Mouse (Mus musculus) neural tube, embryonic 11.5 days (tissue): ENCODE data around the gene Nkd2. TPM values are rescaled to one million over a fixed set of nuclear protein-coding genes. Genes with fewer than 3 reads are reported as not detected.

Source experiments
- ATAC-seq: fragments of 200-750 bp; cut with Nextera tagmentation; 2 replicates; pipeline ENCODE4 v1.8.0; 2017; ENCODE audit warnings: moderate number of reproducible peaks, mild to moderate bottlenecking, moderate TSS enrichment, moderate library complexity; ENCODE audit not compliant: insufficient read depth, low FRiP score, low TSS enrichment
- DNase-seq: peaks from one replicate; pipeline ENCODE4 v3.0.0-alpha.2; 2015; ENCODE audit warnings: low spot score
- H3K27ac ChIP-seq: fragments of 300-500 bp; sonication (generic); 2 replicates; pipeline ENCODE4 v1.5.1; 2014; ENCODE audit warnings: low read depth, mild to moderate bottlenecking, low read length
- H3K27me3 ChIP-seq: fragments of 300-500 bp; sonication (generic); 2 replicates; pipeline ENCODE4 v1.6.1; 2014; ENCODE audit warnings: mild to moderate bottlenecking, low read length, mixed read lengths; ENCODE audit not compliant: control insufficient read depth, insufficient read depth
- H3K36me3 ChIP-seq: fragments of 300-500 bp; sonication (generic); 2 replicates; pipeline ENCODE4 v1.6.1; 2014; ENCODE audit warnings: mild to moderate bottlenecking, low read length, moderate library complexity, mixed read lengths; ENCODE audit not compliant: control insufficient read depth, insufficient read depth
- H3K4me1 ChIP-seq: fragments of 300-500 bp; sonication (generic); 2 replicates; pipeline ENCODE4 v1.6.1; 2014; ENCODE audit warnings: low read length, mixed read lengths; ENCODE audit not compliant: control insufficient read depth, insufficient read depth
- H3K4me2 ChIP-seq: fragments of 300-500 bp; sonication (generic); 2 replicates; pipeline ENCODE4 v1.6.1; 2014; ENCODE audit warnings: low read depth, mild to moderate bottlenecking, moderate library complexity
- H3K4me3 ChIP-seq: fragments of 300-500 bp; sonication (generic); 2 replicates; pipeline ENCODE4 v1.5.1; 2014; ENCODE audit warnings: low read depth, low read length
- H3K9ac ChIP-seq: fragments of 300-500 bp; sonication (generic); 2 replicates; pipeline ENCODE4 v1.6.1; 2014; ENCODE audit warnings: mild to moderate bottlenecking, low read length
- H3K9me3 ChIP-seq: fragments of 300-500 bp; sonication (generic); 2 replicates; pipeline ENCODE4 v1.6.1; 2016; ENCODE audit warnings: low read length; ENCODE audit not compliant: control insufficient read depth
- WGBS: fragments of 180-500 bp; shearing (Covaris S2); extraction: QIAGEN DNeasy Blood & Tissue Kit; methylation state at CpG from one replicate; pipeline ENCODE4 v1.1.7; 2014; 5-methylcytosine and 5-hydroxymethylcytosine counted together
- polyA plus RNA-seq: library from polyadenylated mRNA; unstranded; fragments of >200 nt; fragmentation: Nextera tagmentation; extraction: Ambion mirVana; gene quantifications from 2 replicates; pipeline ENCODE4 v1.2.1, GENCODE M21; 2014

Gene Nkd2
- polyA plus RNA-seq, 1 experiment from 2014 or later, result 20.0 TPM

DNA sequence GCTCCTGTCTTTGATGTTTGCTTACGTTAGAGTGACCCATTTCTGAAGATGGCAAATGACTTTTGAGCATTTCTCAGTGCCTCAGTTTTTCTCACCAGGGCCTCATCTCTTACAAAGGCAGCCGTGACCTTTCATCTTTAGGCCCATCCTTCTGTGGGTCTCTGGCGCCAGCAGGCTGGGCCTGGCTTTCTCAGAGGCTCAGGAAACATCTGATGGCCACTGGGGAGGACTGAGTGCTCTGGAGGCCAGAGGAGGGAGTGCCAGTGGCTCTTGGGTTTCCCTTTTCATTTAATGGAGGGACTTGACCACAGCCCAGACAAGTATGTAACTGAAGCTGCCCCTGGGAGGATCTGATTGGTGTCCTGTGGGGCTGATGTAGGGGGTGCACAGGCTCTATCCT lies 76.3 kb downstream of the Nkd2 start:
- ATAC-seq (no peak), DNase-seq (no peak)
- no peak overlapping the region for H3K27ac ChIP-seq
- no peaks in the 10 kb centered on the region for H3K27me3 ChIP-seq
- H3K4me2 ChIP-seq, result no peak overlapping the region
- H3K9me3 ChIP-seq, result no peaks in the 10 kb centered on the region
- no peaks in the 10 kb centered on the region; the same call in 1 of the 2 replicates for H3K36me3 ChIP-seq
- WGBS, result 41% methylated on average over 3 of the region's 3 CpGs
- no peak overlapping the region for H3K4me3 ChIP-seq
- H3K4me1 ChIP-seq, result peaks cover 9% of the 10 kb centered on the region
- H3K9ac ChIP-seq, result no peak overlapping the region

DNA sequence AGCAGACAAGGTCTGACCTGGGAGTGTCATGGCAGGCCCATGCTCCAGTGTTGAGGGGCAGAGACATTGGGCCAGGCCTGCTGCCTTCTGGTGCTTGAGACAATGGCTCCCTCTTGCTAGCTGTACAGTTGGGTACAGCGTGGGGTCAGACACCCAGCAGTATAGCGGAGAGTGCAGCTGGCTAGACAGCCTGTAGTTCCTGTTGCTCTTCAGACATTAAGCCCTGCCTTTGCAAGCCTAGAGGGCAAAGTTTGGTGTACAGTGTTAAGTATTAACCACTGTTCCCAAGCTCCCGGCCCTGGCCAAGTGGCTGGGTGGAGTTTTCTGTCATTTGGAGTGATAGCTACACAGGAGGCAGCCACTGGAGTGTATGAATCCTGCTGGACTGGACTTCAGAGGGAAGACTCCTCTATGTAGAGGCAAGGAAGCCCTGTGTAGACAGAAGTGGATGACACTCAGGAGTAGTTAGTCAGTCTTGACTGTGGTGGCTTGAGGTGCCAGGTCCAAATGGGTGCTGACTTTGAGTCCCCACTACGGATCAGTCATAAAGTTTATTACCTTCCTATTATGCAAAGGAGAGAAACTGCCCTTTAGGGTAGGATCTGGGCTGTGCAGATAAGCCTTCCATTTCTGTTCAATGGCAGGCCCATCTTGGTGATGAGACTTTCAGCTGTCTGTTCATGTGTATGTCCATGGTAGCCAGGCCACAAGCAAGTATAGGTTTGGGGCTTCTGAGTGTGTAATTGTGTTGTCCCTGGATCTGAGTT lies 77.3 kb downstream of the Nkd2 start:
- Histone ChIP-seq H3K4me1 (peaks cover 18% of the 10 kb centered on the region), H3K4me2 (no peak overlapping the region), H3K9ac (no peak overlapping the region), H3K9me3 (no peaks in the 10 kb centered on the region), H3K4me3 (no peak overlapping the region), H3K27ac (no peak overlapping the region), H3K36me3 (no peaks in the 10 kb centered on the region; the same call in 1 of the 2 replicates), H3K27me3 (no peaks in the 10 kb centered on the region)
- WGBS, result 39% methylated on average over 4 of the region's 4 CpGs
- ATAC-seq (no peak), DNase-seq (no peak)

Other genes starting within 250 kb of the Nkd2 start
- 128 and 131 TPM in 2 replicates for gene Clptm1l, start 243.6 kb downstream of the Nkd2 start, polyA plus RNA-seq
- 3.3 and 3.7 TPM in 2 replicates for gene Tert, start 220.7 kb downstream of the Nkd2 start, polyA plus RNA-seq
- gene Slc6a18, start 169.6 kb downstream of the Nkd2 start, polyA plus RNA-seq, result not detected in 2 replicates
- gene Slc6a19, start 142.8 kb downstream of the Nkd2 start, polyA plus RNA-seq, result 0.28 and 0.52 TPM in 2 replicates
- gene Slc12a7, start 114.5 kb downstream of the Nkd2 start, polyA plus RNA-seq, result 41.4 and 44.8 TPM in 2 replicates
- 47.5 and 48.1 TPM in 2 replicates for gene Trip13, start 90.2 kb upstream of the Nkd2 start, polyA plus RNA-seq
- gene Brd9, start 90.2 kb upstream of the Nkd2 start, polyA plus RNA-seq, result 77.6 and 80.3 TPM in 2 replicates
- gene Zdhhc11, start 116.2 kb upstream of the Nkd2 start, polyA plus RNA-seq, result not detected in 2 replicates
- 3.6 and 5.3 TPM in 2 replicates for gene Tppp, start 161.8 kb upstream of the Nkd2 start, polyA plus RNA-seq
- gene Cep72, start 214.7 kb upstream of the Nkd2 start, polyA plus RNA-seq, result 19.7 and 21.5 TPM in 2 replicates